Mouse (Mus musculus) common myeloid progenitor, adult 5-6 weeks (primary cell): ENCODE measurements around the gene Bdp1. TPM values are rescaled to one million over a fixed set of nuclear protein-coding genes. Genes with fewer than 3 reads are reported as not detected.

Experiments
- ATAC-seq: replicated peaks from 2 replicates; pipeline ENCODE4 v1.8.0; 2016; ENCODE audit warnings: low read depth, mild to moderate bottlenecking, moderate TSS enrichment, inconsistent platforms; ENCODE audit not compliant: poor library complexity, severe bottlenecking
- total RNA-seq: library from RNA; stranded (forward); fragments of 200-1000, 187-1606 nt; gene quantifications from 2 replicates; pipeline ENCODE4 v1.2.3, GENCODE M21; 2017

Gene Bdp1
- total RNA-seq, 1 experiment from 2014 or later = 66.5 TPM

- ATAC-seq = 0 out of 2 replicates have a peak, but pooled peaks have one; percentile 40
These were observed 97.9 kb downstream of the Bdp1 start for GRCm38 (mm10) chr13:100005911-100006496.

- peak; percentile 96 for ATAC-seq
These were observed 102.1 kb downstream of the Bdp1 start for GRCm38 (mm10) chr13:100001790-100002196.

- ATAC-seq = no peak
These were observed 104.8 kb downstream of the Bdp1 start for GRCm38 (mm10) chr13:99999078-99999477.

- no peak for ATAC-seq
These were observed 105.8 kb downstream of the Bdp1 start for GRCm38 (mm10) chr13:99998099-99998498.

GRCm38 (mm10) chr13:99989592-99989991 lies 114.3 kb downstream of the Bdp1 start:
- no peak for ATAC-seq

- no peak for ATAC-seq
These were observed 120.5 kb downstream of the Bdp1 start for GRCm38 (mm10) chr13:99983320-99983719.

GRCm38 (mm10) chr13:99979406-99979805 lies 124.5 kb downstream of the Bdp1 start:
- ATAC-seq = no peak

GRCm38 (mm10) chr13:99970089-99970488 lies 133.8 kb downstream of the Bdp1 start:
- no peak for ATAC-seq

Other genes starting within 250 kb of the Bdp1 start
- gene Cartpt, start 203.0 kb downstream of the Bdp1 start, total RNA-seq = not detected in 2 replicates
- gene Mccc2, start 88.4 kb downstream of the Bdp1 start, total RNA-seq = 24.2 and 29.8 TPM in 2 replicates
- 71.2 and 153 TPM in 2 replicates for gene Serf1, start 3.9 kb upstream of the Bdp1 start, total RNA-seq
- 52.2 and 54.5 TPM in 2 replicates for gene Smn1, start 20.8 kb upstream of the Bdp1 start, total RNA-seq
- gene Naip2, start 98.0 kb upstream of the Bdp1 start, total RNA-seq = 7.0 and 8.7 TPM in 2 replicates
- 10.0 and 11.7 TPM in 2 replicates for gene Naip5, start 142.3 kb upstream of the Bdp1 start, total RNA-seq
- gene Naip6, start 213.6 kb upstream of the Bdp1 start, total RNA-seq = 3.0 and 6.2 TPM in 2 replicates